Comparison of ENCODE assay signal across 9 mouse cellular contexts in genomic region chr13:20354604-20354999, GRCm38 (mm10).
DNase-seq lines count a peak whose midpoint lies in the region; ATAC-seq and TF ChIP-seq lines count a peak whose summit lies in the region.
"Had no signal": no experiment of that assay in that cellular context is flagged by ENCODE, and none has a peak within 500 bp of the region (broad histone marks: within the 10 kb centered on the region; RNA-seq: fewer than 3 reads in every experiment).

No protein-coding gene starts in this region.

- 71% methylated on average over 5 of the region's 5 CpGs for WGBS in hindbrain, embryonic 11.5 days
- 78% methylated on average over 5 of the region's 5 CpGs for WGBS in hindbrain, embryonic 10.5 days
- 72% methylated on average over 5 of the region's 5 CpGs for WGBS in embryonic facial prominence, embryonic 10.5 days
- WGBS in forebrain, postnatal 0 days = 8% methylated on average over 5 of the region's 5 CpGs
- 62% methylated on average over 5 of the region's 5 CpGs for WGBS in neural tube, embryonic 12.5 days
- 59% methylated on average over 5 of the region's 5 CpGs for WGBS in intestine, embryonic 15.5 days

- no peak overlapping the region for H3K27ac ChIP-seq in hindbrain, embryonic 11.5 days (ENCODE audit: low read depth, low read length)
- H3K27ac ChIP-seq in hindbrain, embryonic 10.5 days = no peak overlapping the region
- H3K27ac ChIP-seq in embryonic facial prominence, embryonic 10.5 days (replicated peaks) = no peak overlapping the region
- peak overlapping the region; percentile 80 for H3K27ac ChIP-seq in forebrain, postnatal 0 days (ENCODE audit: low read depth, low read length)
- no peak overlapping the region for H3K27ac ChIP-seq in neural tube, embryonic 12.5 days
- H3K27ac ChIP-seq in intestine, embryonic 15.5 days = no peak overlapping the region
- H3K27ac ChIP-seq: liver, embryonic 13.5 days had no signal

- peak; percentile 78 for ATAC-seq in hindbrain, embryonic 11.5 days (ENCODE audit: low FRiP score)
- peak; percentile 88 for ATAC-seq in forebrain, postnatal 0 days
- ATAC-seq in neural tube, embryonic 12.5 days (ENCODE audit: low FRiP score, low read depth) = peak; percentile 80; the same call in 1 of the 2 replicates
- no peak for ATAC-seq in intestine, embryonic 15.5 days

- peak; percentile 28 for DNase-seq in hindbrain, embryonic 11.5 days (ENCODE audit: low spot score)
- no peak for DNase-seq in hindbrain, embryonic 10.5 days (ENCODE audit: low spot score)
- peak; percentile 11 for DNase-seq in embryonic facial prominence, embryonic 10.5 days (ENCODE audit: low spot score)
- peak; percentile 72 for DNase-seq in forebrain, postnatal 0 days
- DNase-seq in adrenal gland, adult 8-10 months = no peak
- DNase-seq: adrenal gland, postnatal 25 days; liver, embryonic 13.5 days had no signal

- TF ChIP-seq CTCF in forebrain, postnatal 0 days (IDR thresholded peaks at IDR 0.05; ENCODE audit: low read depth) = no peak

- no peaks in the 10 kb centered on the region for H3K36me3 ChIP-seq in hindbrain, embryonic 11.5 days (ENCODE audit: control insufficient read depth, insufficient read depth, low read length)
- peaks cover under 1% of the 10 kb centered on the region; the same call in 1 of the 2 replicates for H3K36me3 ChIP-seq in hindbrain, embryonic 10.5 days
- no peaks in the 10 kb centered on the region for H3K36me3 ChIP-seq in embryonic facial prominence, embryonic 10.5 days (replicated peaks)
- no peaks in the 10 kb centered on the region for H3K36me3 ChIP-seq in forebrain, postnatal 0 days (ENCODE audit: insufficient read depth)
- no peaks in the 10 kb centered on the region for H3K36me3 ChIP-seq in neural tube, embryonic 12.5 days
- no peaks in the 10 kb centered on the region for H3K36me3 ChIP-seq in intestine, embryonic 15.5 days

- H3K9me3 ChIP-seq in hindbrain, embryonic 11.5 days (ENCODE audit: control insufficient read depth, low read length) = no peaks in the 10 kb centered on the region
- H3K9me3 ChIP-seq in hindbrain, embryonic 10.5 days = 0 out of 2 replicates have a peak, but pooled peaks cover 2% of the 10 kb centered on the region
- H3K9me3 ChIP-seq in embryonic facial prominence, embryonic 10.5 days = no peaks in the 10 kb centered on the region
- H3K9me3 ChIP-seq in forebrain, postnatal 0 days (ENCODE audit: low read length) = 0 out of 2 replicates have a peak, but pooled peaks cover 2% of the 10 kb centered on the region
- no peaks in the 10 kb centered on the region for H3K9me3 ChIP-seq in neural tube, embryonic 12.5 days
- H3K9me3 ChIP-seq in intestine, embryonic 15.5 days = no peaks in the 10 kb centered on the region

- H3K4me1 ChIP-seq in hindbrain, embryonic 11.5 days (replicated peaks; ENCODE audit: control insufficient read depth, insufficient read depth, low read length) = no peaks in the 10 kb centered on the region
- peaks cover 4% of the 10 kb centered on the region; the same call in 1 of the 2 replicates for H3K4me1 ChIP-seq in hindbrain, embryonic 10.5 days (replicated peaks)
- H3K4me1 ChIP-seq in embryonic facial prominence, embryonic 10.5 days = no peaks in the 10 kb centered on the region
- peaks cover 14% of the 10 kb centered on the region for H3K4me1 ChIP-seq in forebrain, postnatal 0 days (ENCODE audit: insufficient read depth)
- H3K4me1 ChIP-seq in neural tube, embryonic 12.5 days = no peaks in the 10 kb centered on the region; the same call in 1 of the 2 replicates
- H3K4me1 ChIP-seq in intestine, embryonic 15.5 days (replicated peaks) = no peaks in the 10 kb centered on the region
- H3K4me1 ChIP-seq: liver, embryonic 13.5 days had no signal

- H3K9ac ChIP-seq in hindbrain, embryonic 11.5 days (ENCODE audit: low read depth, low read length) = no peak overlapping the region
- peak overlapping the region; percentile 2; the same call in 1 of the 2 replicates for H3K9ac ChIP-seq in forebrain, postnatal 0 days
- H3K9ac ChIP-seq in neural tube, embryonic 12.5 days = no peak overlapping the region
- H3K9ac ChIP-seq in intestine, embryonic 15.5 days = no peak overlapping the region
- H3K9ac ChIP-seq: liver, embryonic 13.5 days had no signal

- H3K27me3 ChIP-seq in hindbrain, embryonic 11.5 days (ENCODE audit: control insufficient read depth, insufficient read depth, low read length) = no peaks in the 10 kb centered on the region
- H3K27me3 ChIP-seq in hindbrain, embryonic 10.5 days (ENCODE audit: insufficient read depth, poor library complexity, severe bottlenecking) = no peaks in the 10 kb centered on the region
- H3K27me3 ChIP-seq in embryonic facial prominence, embryonic 10.5 days (replicated peaks; ENCODE audit: low read depth, poor library complexity, severe bottlenecking) = no peaks in the 10 kb centered on the region
- no peaks in the 10 kb centered on the region for H3K27me3 ChIP-seq in forebrain, postnatal 0 days (ENCODE audit: insufficient read depth, low read length)
- no peaks in the 10 kb centered on the region for H3K27me3 ChIP-seq in neural tube, embryonic 12.5 days (replicated peaks)
- H3K27me3 ChIP-seq in intestine, embryonic 15.5 days (replicated peaks) = no peaks in the 10 kb centered on the region
- H3K27me3 ChIP-seq: liver, embryonic 13.5 days had no signal

- H3K4me2 ChIP-seq in hindbrain, embryonic 11.5 days (replicated peaks; ENCODE audit: low read depth, low read length) = no peak overlapping the region
- peak overlapping the region; percentile 29 for H3K4me2 ChIP-seq in forebrain, postnatal 0 days (ENCODE audit: low read depth)
- H3K4me2 ChIP-seq in neural tube, embryonic 12.5 days (replicated peaks) = no peak overlapping the region
- no peak overlapping the region for H3K4me2 ChIP-seq in intestine, embryonic 15.5 days (replicated peaks)
- H3K4me2 ChIP-seq: liver, embryonic 13.5 days had no signal

- no peak overlapping the region for H3K4me3 ChIP-seq in hindbrain, embryonic 11.5 days (ENCODE audit: low read depth, low read length)
- H3K4me3 ChIP-seq in hindbrain, embryonic 10.5 days = no peak overlapping the region
- H3K4me3 ChIP-seq in embryonic facial prominence, embryonic 10.5 days = no peak overlapping the region
- no peak overlapping the region for H3K4me3 ChIP-seq in forebrain, postnatal 0 days (ENCODE audit: low read depth, low read length)
- no peak overlapping the region for H3K4me3 ChIP-seq in neural tube, embryonic 12.5 days
- H3K4me3 ChIP-seq in intestine, embryonic 15.5 days (replicated peaks) = no peak overlapping the region
- H3K4me3 ChIP-seq: liver, embryonic 13.5 days had no signal

Comparison
In these comparisons a context has a peak if more than half of its experiments do, and no peak if none do; other contexts are left out.
1. DNase-seq: peak in hindbrain, embryonic 11.5 days (single experiment), embryonic facial prominence, embryonic 10.5 days (single experiment) and forebrain, postnatal 0 days (single experiment); none in hindbrain, embryonic 10.5 days (single experiment) and adrenal gland, adult 8-10 months (single experiment).